Mouse (Mus musculus): ENCODE data around the gene Med25.

DNA sequence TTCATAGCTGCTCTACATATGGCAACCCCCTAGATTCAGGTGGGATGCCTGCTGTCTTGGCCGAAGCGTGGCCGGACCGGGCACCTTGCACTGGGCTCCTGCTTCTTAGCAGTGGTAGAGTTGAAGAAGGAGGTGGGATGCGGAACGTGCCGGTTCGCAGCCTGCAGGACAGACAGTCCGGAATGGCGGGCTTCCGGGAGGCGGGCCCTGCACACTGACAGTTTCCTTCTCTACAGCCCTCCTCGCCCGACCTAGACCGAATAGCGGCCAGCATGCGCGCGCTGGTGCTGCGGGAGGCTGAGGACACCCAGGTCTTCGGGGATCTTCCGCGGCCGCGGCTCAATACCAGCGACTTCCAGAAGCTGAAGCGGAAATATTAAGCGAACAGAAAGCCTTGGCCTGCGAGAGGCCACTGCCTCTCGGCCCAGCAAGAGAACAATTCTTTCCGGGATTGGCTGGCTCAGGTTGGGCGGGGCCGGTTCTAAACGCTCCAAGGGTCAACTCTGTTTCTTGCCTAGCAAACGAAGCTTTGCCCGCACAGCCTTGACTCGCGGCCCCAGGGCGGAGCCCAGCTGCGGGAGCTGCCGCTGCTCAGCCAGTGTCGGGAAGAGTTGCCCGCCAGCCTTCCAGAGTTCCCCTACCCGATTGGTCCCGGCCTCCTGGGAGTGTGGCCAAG is 38.0 kb downstream of the Med25 start:
- no peak for TF ChIP-seq CTCF (IDR thresholded peaks at IDR 0.05; ENCODE audit: low read depth)
- peak; percentile 21; the same call in 1 of the 2 replicates for TF ChIP-seq EP300 (IDR thresholded peaks at IDR 0.05; ENCODE audit: low read depth)

Measured in liver, embryonic 14.5 days (tissue).